Mouse (Mus musculus): ENCODE data around the gene Elavl2. TPM values are rescaled to one million over a fixed set of nuclear protein-coding genes. Genes with fewer than 3 reads are reported as not detected.
"Not testable (repeated sequence)": the region's sequence is repeated elsewhere in the genome, so short reads cannot be mapped to it uniquely, and the experiment has no call there.

The Elavl2 gene
- polyA plus RNA-seq, 1 experiment from 2014 or later, result 16.9 TPM

DNA sequence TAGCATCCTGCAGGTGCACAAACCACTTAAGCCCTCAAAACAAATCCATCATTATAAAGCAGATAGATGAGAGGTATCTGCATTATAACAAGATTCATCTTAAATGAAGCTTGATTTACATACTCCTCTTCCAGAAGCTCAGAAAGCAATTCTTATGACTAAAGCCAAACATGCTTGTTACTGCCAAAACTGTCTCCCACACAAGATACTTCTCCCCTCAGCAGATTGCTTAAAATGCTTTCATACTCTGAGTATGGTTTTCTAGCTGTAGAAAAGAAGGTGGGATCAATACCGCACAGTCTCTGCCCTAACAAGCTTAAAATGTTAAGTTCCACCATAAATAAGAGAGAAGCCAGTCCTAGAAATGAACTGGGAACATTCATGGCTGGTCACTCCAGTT, 109.1 kb downstream of the Elavl2 start:
- Histone ChIP-seq H3K4me1 (peaks cover 8% of the 10 kb centered on the region; the same call in 1 of the 2 replicates), H3K4me3 (no peak overlapping the region)
- WGBS, result 93% methylated on average over 1 of the region's 1 CpGs

DNA sequence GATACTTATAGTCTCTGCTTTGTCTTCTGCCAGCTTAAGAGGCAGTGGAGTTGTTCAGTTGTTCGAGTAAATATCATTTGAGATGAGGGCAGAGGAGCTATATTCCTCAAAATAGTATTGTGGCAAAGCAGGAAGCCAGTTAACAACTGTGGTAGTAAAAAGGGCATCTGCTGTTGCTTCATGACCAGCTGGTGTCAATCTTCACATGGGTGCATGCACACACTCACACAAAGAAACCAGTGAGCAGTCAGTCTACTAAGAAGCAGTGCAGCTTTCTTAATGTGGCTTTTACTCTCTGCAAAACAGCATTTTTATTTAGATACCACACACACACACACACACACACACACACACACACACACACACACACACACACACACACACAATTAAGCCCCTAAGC, 110.2 kb downstream of the Elavl2 start:
- Histone ChIP-seq H3K4me3 (no peak overlapping the region), H3K27me3 (replicated peaks; ENCODE audit: low read depth, poor library complexity, severe bottlenecking) (no peaks in the 10 kb centered on the region), H3K36me3 (replicated peaks) (no peaks in the 10 kb centered on the region), H3K4me1 (peaks cover 8% of the 10 kb centered on the region; the same call in 1 of the 2 replicates), H3K27ac (replicated peaks) (no peak overlapping the region), H3K9me3 (no peaks in the 10 kb centered on the region)
- WGBS, result 84% methylated on average over 1 of the region's 1 CpGs
- DNase-seq (ENCODE audit: low spot score), result no peak

More for the DNA sequence above, 109.1 kb downstream of the Elavl2 start:
- Histone ChIP-seq H3K27me3 (replicated peaks; ENCODE audit: low read depth, poor library complexity, severe bottlenecking) (no peaks in the 10 kb centered on the region), H3K36me3 (replicated peaks) (no peaks in the 10 kb centered on the region), H3K27ac (replicated peaks) (no peak overlapping the region), H3K9me3 (no peaks in the 10 kb centered on the region)
- DNase-seq (ENCODE audit: low spot score), result no peak

DNA sequence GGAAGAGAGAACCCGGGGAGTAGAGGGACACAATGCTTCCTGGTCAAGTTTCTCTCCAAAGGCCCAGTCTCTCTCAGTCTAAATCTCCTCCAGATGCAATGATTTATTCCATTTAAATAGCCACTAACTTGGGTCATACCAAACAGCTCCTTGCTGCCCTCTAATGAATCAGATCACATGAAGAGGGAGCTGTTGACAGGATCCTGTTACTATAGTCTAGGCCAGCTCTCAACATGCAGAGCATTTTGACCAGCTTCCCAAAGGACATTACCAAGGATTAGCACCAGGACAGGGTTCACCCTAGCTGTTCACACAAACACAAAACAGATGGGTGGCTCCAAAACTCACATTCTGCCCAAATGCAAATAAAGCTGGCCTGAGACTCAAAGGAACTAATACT, 111.4 kb downstream of the Elavl2 start:
- WGBS, result 41% methylated on average over 1 of the region's 1 CpGs
- peaks cover 8% of the 10 kb centered on the region; the same call in 1 of the 2 replicates for H3K4me1 ChIP-seq
- H3K27me3 ChIP-seq (replicated peaks; ENCODE audit: low read depth, poor library complexity, severe bottlenecking), result no peaks in the 10 kb centered on the region
- H3K9me3 ChIP-seq, result no peaks in the 10 kb centered on the region
- H3K4me3 ChIP-seq, result no peak overlapping the region
- peak; percentile 8 for DNase-seq (ENCODE audit: low spot score)
- H3K36me3 ChIP-seq (replicated peaks), result no peaks in the 10 kb centered on the region
- H3K27ac ChIP-seq (replicated peaks), result no peak overlapping the region

DNA sequence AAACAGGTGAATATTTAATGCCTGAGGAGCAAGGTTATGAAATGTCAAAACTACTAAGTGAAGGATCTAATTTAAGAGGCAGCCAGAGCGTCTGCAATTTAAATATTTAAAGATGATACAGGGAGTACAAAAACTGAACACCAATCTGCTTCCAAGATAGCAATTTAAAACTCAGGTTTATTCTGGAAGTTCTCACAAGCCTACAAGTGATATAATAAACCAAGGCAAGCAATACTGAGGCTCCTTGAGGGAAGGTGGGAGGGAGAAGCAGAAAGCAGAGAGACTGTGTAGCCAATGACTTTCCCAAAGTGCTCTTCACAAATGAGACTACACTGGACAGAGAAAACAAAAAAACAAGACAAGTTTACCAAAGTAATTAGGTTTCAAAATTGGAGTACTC, 132.2 kb downstream of the Elavl2 start:
- no peaks in the 10 kb centered on the region for H3K9me3 ChIP-seq
- H3K27ac ChIP-seq (replicated peaks), result no peak overlapping the region
- H3K36me3 ChIP-seq (replicated peaks), result no peaks in the 10 kb centered on the region
- H3K4me1 ChIP-seq, result no peaks in the 10 kb centered on the region
- WGBS, result 89% methylated on average over 1 of the region's 1 CpGs
- no peaks in the 10 kb centered on the region for H3K27me3 ChIP-seq (replicated peaks; ENCODE audit: low read depth, poor library complexity, severe bottlenecking)
- H3K4me3 ChIP-seq, result no peak overlapping the region
- no peak for DNase-seq (ENCODE audit: low spot score)

DNA sequence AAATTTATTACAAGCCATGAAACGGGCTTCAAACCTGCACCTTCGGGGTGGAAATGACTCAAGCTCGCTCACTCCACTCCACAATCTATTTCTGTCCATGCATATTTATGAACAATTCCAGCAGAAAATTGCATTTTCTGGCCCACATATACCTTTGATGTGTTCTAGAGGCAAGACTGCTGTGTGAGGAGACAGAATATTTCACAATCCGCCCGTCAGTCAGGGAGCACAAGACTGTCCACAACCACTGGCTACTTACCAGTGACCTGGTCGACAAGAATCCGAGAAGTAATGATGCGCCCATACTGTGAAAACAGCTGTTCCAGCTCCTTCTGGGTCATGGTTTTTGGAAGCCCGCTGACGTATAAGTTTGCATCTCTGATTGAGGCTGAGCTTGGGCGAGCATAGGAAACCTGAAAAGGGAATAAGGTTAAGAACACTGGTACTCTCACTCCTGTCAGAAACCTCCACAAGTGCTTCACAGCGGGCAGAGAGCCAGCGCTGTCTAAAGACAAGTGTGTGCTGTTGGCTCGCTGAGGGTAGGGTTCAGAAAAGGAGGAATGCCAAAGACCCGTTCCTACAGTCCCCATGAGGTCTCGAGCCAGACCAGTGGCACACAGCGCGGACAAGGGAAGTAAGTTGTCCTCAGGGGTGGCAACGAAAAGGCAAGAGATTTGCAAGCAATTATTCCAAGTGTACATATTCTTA, 136.7 kb downstream of the Elavl2 start:
- no peak overlapping the region for H3K4me3 ChIP-seq
- WGBS, result 94% methylated on average over 19 of the region's 19 CpGs
- H3K4me1 ChIP-seq, result no peaks in the 10 kb centered on the region
- H3K27me3 ChIP-seq (replicated peaks; ENCODE audit: low read depth, poor library complexity, severe bottlenecking), result no peaks in the 10 kb centered on the region
- H3K36me3 ChIP-seq (replicated peaks), result no peaks in the 10 kb centered on the region
- H3K9me3 ChIP-seq, result no peaks in the 10 kb centered on the region
- DNase-seq (ENCODE audit: low spot score), result no peak
- H3K27ac ChIP-seq (replicated peaks), result no peak overlapping the region

DNA sequence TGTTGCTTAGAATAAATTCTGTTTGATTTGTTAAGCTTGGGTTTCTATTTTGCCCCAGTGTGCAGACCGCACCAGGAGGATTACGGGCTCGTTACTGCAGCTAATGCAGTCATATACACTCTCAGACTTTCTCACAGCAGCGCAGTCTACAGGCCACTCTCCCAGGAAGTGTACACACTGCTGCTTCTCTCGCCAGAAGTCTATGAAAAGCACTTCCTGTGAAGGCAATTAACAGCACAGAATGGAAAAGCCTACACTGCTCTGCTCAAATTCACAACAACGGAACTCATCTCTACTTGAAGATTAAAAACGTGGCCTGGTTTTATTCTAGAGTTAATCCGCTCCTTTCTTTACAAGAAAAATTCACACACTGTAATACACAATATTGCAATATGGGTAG, 137.7 kb downstream of the Elavl2 start:
- Histone ChIP-seq H3K4me3 (no peak overlapping the region), H3K27ac (replicated peaks) (no peak overlapping the region), H3K27me3 (replicated peaks; ENCODE audit: low read depth, poor library complexity, severe bottlenecking) (no peaks in the 10 kb centered on the region), H3K4me1 (no peaks in the 10 kb centered on the region), H3K36me3 (replicated peaks) (no peaks in the 10 kb centered on the region), H3K9me3 (no peaks in the 10 kb centered on the region)
- no peak for DNase-seq (ENCODE audit: low spot score)
- WGBS, result 84% methylated on average over 8 of the region's 8 CpGs

DNA sequence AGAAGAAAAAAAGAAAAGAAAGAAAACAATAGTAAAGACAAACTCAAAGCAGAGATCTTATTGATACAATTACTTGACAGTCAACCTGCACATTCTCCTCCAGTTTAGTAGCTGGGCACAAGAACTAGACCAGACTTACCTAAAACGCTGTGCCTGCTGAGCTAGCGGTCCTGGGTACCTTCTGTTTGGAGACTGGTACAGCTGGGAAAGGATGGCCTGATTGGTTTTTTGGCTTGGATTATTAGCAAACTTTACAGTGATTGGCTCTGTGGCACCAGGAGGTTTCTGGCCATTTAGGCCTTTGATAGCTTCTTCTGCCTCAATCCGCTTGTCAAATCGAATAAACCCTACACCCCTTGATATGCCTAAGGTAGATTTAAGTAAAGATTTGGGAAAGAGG, 140.0 kb downstream of the Elavl2 start:
- H3K4me1 ChIP-seq, result no peaks in the 10 kb centered on the region
- no peaks in the 10 kb centered on the region for H3K27me3 ChIP-seq (replicated peaks; ENCODE audit: low read depth, poor library complexity, severe bottlenecking)
- no peaks in the 10 kb centered on the region for H3K9me3 ChIP-seq
- no peak overlapping the region for H3K27ac ChIP-seq (replicated peaks)
- no peak overlapping the region for H3K4me3 ChIP-seq
- no peak for DNase-seq (ENCODE audit: low spot score)
- 95% methylated on average over 4 of the region's 4 CpGs for WGBS
- H3K36me3 ChIP-seq (replicated peaks), result no peaks in the 10 kb centered on the region

DNA sequence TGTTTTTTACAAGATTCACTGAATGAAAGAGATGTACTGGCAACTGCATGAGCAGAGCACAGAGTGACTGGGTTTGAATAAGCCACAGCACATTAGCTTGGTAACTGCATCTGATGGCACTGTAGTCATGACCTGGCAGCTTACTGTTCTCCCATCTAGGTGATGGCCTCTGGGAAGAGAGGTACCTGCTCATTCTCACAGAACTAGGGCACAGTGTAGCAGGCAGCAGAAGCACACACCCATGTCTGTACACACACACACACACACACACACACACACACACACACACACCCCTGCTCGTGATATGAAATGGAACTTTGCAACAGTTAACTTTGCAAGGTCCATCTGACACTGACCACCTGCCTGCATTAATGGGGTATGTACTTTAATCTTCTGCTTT, 151.9 kb downstream of the Elavl2 start:
- WGBS, result 85% methylated on average over 1 of the region's 1 CpGs
- H3K4me3 ChIP-seq, result no peak overlapping the region
- H3K4me1 ChIP-seq, result no peaks in the 10 kb centered on the region
- no peaks in the 10 kb centered on the region for H3K36me3 ChIP-seq (replicated peaks)
- H3K9me3 ChIP-seq, result no peaks in the 10 kb centered on the region
- no peak overlapping the region for H3K27ac ChIP-seq (replicated peaks)
- DNase-seq (ENCODE audit: low spot score), result no peak
- H3K27me3 ChIP-seq (replicated peaks; ENCODE audit: low read depth, poor library complexity, severe bottlenecking), result no peaks in the 10 kb centered on the region

DNA sequence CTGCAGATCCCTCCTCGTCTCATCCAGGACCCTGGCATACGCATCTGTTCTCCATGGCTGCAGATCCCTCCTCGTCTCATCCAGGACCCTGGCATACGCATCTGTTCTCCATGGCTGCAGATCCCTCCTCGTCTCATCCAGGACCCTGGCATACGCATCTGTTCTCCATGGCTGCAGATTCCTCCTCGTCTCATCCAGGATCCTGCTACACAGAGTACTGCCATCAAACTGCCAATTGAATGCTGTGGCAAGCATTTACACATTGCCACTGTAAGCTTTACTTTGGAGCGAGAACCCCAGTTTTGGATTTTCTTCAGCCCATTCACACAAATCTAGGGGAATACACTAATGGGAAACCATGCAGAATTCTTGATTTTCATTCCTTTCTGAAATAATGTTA, 155.4 kb downstream of the Elavl2 start:
- not testable (repeated sequence) for DNase-seq (ENCODE audit: low spot score); H3K9me3 ChIP-seq; H3K4me1 ChIP-seq; H3K27me3 ChIP-seq (replicated peaks; ENCODE audit: low read depth, poor library complexity, severe bottlenecking); H3K36me3 ChIP-seq (replicated peaks); H3K4me3 ChIP-seq; H3K27ac ChIP-seq (replicated peaks)
- 92% methylated on average over 6 of the region's 8 CpGs for WGBS

DNA sequence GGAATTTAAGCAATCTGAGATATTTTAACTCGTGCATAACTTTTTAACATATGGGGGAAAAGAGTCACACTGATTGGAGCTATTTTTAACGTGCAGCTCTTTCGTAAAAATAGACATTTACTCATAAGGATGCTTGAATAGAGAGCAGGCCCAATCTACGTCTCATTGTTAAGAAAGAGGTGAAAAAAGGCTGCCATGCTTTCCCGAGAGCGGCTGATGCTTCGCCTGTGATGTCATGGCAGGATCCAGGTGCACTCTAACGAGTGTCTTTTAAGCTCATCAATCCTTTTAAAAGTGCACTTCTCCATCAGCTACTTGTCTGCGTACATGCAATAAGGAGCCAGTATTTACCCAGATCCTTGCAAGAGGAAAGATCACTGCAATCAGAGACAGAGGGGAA, 156.0 kb downstream of the Elavl2 start:
- no peak for DNase-seq (ENCODE audit: low spot score)
- Histone ChIP-seq H3K27ac (replicated peaks) (no peak overlapping the region), H3K4me1 (no peaks in the 10 kb centered on the region), H3K9me3 (no peaks in the 10 kb centered on the region), H3K4me3 (no peak overlapping the region), H3K27me3 (replicated peaks; ENCODE audit: low read depth, poor library complexity, severe bottlenecking) (no peaks in the 10 kb centered on the region), H3K36me3 (replicated peaks) (no peaks in the 10 kb centered on the region)
- WGBS, result 82% methylated on average over 9 of the region's 9 CpGs

DNA sequence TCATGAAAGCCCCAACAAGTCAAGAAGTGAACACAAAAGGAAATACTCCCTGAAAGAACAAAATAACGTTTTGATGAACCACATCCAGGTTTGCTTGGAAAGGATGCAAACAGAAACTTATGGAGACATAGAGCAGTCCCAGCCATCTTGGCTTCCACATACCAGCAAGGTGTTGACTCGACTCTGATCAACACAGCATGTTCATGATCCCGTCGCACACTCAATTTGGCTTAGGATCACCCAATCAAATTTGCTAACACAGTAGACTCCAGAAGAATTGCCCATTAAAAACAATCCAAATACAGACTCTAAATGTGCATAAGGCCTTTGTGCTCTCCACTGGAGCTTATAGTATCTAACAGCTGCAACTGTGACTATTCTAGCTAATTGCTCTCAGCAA, 156.7 kb downstream of the Elavl2 start:
- Histone ChIP-seq H3K27ac (replicated peaks) (no peak overlapping the region), H3K27me3 (replicated peaks; ENCODE audit: low read depth, poor library complexity, severe bottlenecking) (no peaks in the 10 kb centered on the region), H3K4me1 (no peaks in the 10 kb centered on the region), H3K36me3 (replicated peaks) (no peaks in the 10 kb centered on the region), H3K4me3 (no peak overlapping the region), H3K9me3 (no peaks in the 10 kb centered on the region)
- no peak for DNase-seq (ENCODE audit: low spot score)
- WGBS, result 91% methylated on average over 4 of the region's 4 CpGs

DNA sequence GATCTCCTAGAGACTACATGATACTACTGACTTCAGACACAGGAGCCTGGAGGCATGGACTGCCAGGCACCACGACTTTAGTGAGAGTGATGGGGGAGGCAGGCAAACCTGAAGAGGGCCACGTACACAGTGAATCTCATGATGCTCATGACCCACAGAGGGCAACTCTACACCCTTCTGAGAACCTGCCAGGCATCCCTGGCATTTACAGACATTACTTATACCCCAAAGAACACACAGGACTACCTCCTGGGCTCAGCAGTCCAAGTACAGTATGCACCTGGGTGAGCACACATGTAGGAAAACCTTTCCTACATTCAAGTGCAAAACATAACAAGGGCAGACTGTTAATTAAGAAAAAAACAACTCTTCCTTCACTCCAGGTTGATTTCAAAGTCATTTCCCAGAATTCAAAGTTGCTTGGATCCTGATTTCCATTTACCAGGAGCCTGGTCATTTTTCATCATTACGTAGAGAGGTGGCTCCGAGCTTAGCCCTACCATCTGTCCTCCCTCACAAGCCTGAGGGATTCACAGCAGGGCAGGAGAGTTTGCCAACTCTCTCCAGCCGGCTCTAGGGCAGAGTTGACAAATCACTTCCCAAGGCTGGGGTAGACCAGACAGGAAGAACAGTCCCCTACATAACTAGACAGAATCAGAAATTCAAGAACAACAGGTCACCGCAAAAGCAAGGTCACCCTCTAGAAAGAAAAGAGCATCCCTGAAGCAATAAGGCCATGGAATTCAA, 161.7 kb downstream of the Elavl2 start:
- H3K4me1 ChIP-seq, result peaks cover 12% of the 10 kb centered on the region
- no peaks in the 10 kb centered on the region for H3K27me3 ChIP-seq (replicated peaks; ENCODE audit: low read depth, poor library complexity, severe bottlenecking)
- DNase-seq (ENCODE audit: low spot score), result no peak
- 82% methylated on average over 6 of the region's 6 CpGs for WGBS
- H3K4me3 ChIP-seq, result no peak overlapping the region
- H3K9me3 ChIP-seq, result no peaks in the 10 kb centered on the region
- no peaks in the 10 kb centered on the region for H3K36me3 ChIP-seq (replicated peaks)
- no peak overlapping the region for H3K27ac ChIP-seq (replicated peaks)

DNA sequence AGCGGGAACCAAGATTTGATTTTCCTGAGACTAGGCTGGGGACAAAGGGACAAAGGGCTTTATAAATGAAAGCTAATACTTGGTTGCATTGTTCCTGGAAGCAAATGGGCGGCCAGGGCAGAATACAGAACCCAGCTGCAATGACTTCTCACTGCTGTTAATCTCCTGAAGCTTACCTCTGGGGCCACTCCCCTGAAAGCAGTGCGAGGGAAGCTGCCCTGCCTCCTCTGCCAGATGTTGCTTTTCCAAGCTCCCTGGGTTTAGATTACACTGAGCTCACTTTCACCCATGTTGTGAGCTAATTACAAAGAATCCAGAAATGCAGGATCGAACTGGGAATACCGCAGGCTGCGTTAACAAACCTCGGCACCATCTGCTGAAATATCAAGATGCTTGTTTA, 163.6 kb downstream of the Elavl2 start:
- Histone ChIP-seq H3K36me3 (replicated peaks) (no peaks in the 10 kb centered on the region), H3K27ac (replicated peaks) (peak overlapping the region; percentile 40; the same call in 1 of the 2 replicates), H3K4me3 (no peak overlapping the region), H3K27me3 (replicated peaks; ENCODE audit: low read depth, poor library complexity, severe bottlenecking) (no peaks in the 10 kb centered on the region), H3K4me1 (peaks cover 12% of the 10 kb centered on the region), H3K9me3 (no peaks in the 10 kb centered on the region)
- DNase-seq (ENCODE audit: low spot score), result peak; percentile 45
- WGBS, result 25% methylated on average over 7 of the region's 7 CpGs
